Mouse (Mus musculus) liver, embryonic 14.5 days (tissue): ENCODE data around the gene Egln3. TPM values are rescaled to one million over a fixed set of nuclear protein-coding genes. Genes with fewer than 3 reads are reported as not detected.

Experiments
- ATAC-seq: fragments of 200-750 bp; cut with Nextera tagmentation; 2 replicates; pipeline ENCODE4 v1.8.0; 2017; ENCODE audit warnings: moderate number of reproducible peaks, mild to moderate bottlenecking, moderate library complexity; ENCODE audit not compliant: insufficient read depth
- DNase-seq, 3 experiments: peaks; one replicate each; pipeline ENCODE4 v3.0.0-alpha.2; 2012 to 2013; ENCODE audit warnings: low read depth in 3 of 3, low spot score in 3 of 3
- H3K27ac ChIP-seq: fragments of 300-500 bp; sonication (generic); 2 replicates; pipeline ENCODE4 v1.5.1; 2014; ENCODE audit warnings: moderate library complexity, mild to moderate bottlenecking, control low read depth, inconsistent platforms
- H3K27me3 ChIP-seq: fragments of 300-500 bp; sonication (generic); 2 replicates; pipeline ENCODE4 v1.6.1; 2014; ENCODE audit warnings: mild to moderate bottlenecking, low read length, moderate library complexity; ENCODE audit not compliant: control insufficient read depth, insufficient read depth
- H3K36me3 ChIP-seq: fragments of 300-500 bp; sonication (generic); replicated peaks from 2 replicates; pipeline ENCODE4 v1.6.1; 2014; ENCODE audit warnings: low read depth; ENCODE audit not compliant: control insufficient read depth, insufficient read depth
- H3K4me1 ChIP-seq, 2 experiments: fragments of 200-500 bp in 1 of 2; fragments of 300-500 bp in 1 of 2; sonication (generic) in 1 of 2; replicated peaks; 2 replicates each; pipeline ENCODE4 v1.6.1; 2012 to 2014; ENCODE audit warnings: antibody characterized with exemption in 1 of 2, inconsistent platforms in 1 of 2, low read length in 1 of 2; ENCODE audit not compliant: control insufficient read depth in 2 of 2, insufficient read depth in 2 of 2
- H3K4me2 ChIP-seq: fragments of 300-500 bp; sonication (generic); 2 replicates; pipeline ENCODE4 v1.6.1; 2014; ENCODE audit warnings: low read depth, mild to moderate bottlenecking, control low read depth, moderate library complexity
- H3K4me3 ChIP-seq, 2 experiments: fragments of 200-500 bp in 1 of 2; fragments of 300-500 bp in 1 of 2; sonication (generic) in 1 of 2; 2 replicates each; pipeline ENCODE4 v1.5.1; 2012 to 2014; ENCODE audit warnings: low read depth in 2 of 2, low read length in 2 of 2, mild to moderate bottlenecking in 2 of 2, control low read depth in 1 of 2, inconsistent platforms in 1 of 2, moderate library complexity in 1 of 2; ENCODE audit not compliant: insufficient read depth in 1 of 2
- H3K9ac ChIP-seq: fragments of 300-500 bp; sonication (generic); replicated peaks from 2 replicates; pipeline ENCODE4 v1.6.1; 2014; ENCODE audit warnings: mild to moderate bottlenecking, control low read depth, moderate library complexity
- H3K9me3 ChIP-seq: fragments of 300-500 bp; sonication (generic); 2 replicates; pipeline ENCODE4 v1.6.1; 2016; ENCODE audit warnings: low read length, mixed read lengths; ENCODE audit not compliant: control insufficient read depth
- CTCF ChIP-seq: IDR thresholded peaks from 2 replicates; pipeline ENCODE4 v1.5.1; 2016; ENCODE audit warnings: antibody characterized with exemption, low read depth, control low read depth
- EP300 ChIP-seq: IDR thresholded peaks from 2 replicates; pipeline ENCODE4 v1.6.1; 2016; ENCODE audit warnings: antibody characterized with exemption, low read depth
- WGBS: fragments of 180-500 bp; shearing (Covaris S2); extraction: QIAGEN DNeasy Blood & Tissue Kit; methylation state at CpG from one replicate; pipeline ENCODE4 v1.1.7; 2014; ENCODE audit not compliant: insufficient replicate concordance; 5-methylcytosine and 5-hydroxymethylcytosine counted together
- polyA plus RNA-seq, 2 experiments: library from polyadenylated mRNA; depleted of rRNA in 1 of 2; stranded (reverse) in 1 of 2; unstranded in 1 of 2; fragments of >200 nt; fragmentation: Nextera tagmentation in 1 of 2; extraction: Ambion mirVana in 1 of 2; gene quantifications; 2 replicates each; pipeline versions ENCODE4 v1.2.1 to v1.2.3; 2012 to 2014

Egln3 gene
- polyA plus RNA-seq, 2 experiments: 1.1 to 1.5 TPM

- Histone ChIP-seq H3K9me3 (no peaks in the 10 kb centered on the region), H3K4me3 (no peak overlapping the region), H3K4me1 (no peaks in the 10 kb centered on the region), H3K4me2 (no peak overlapping the region), H3K27ac (no peak overlapping the region), H3K9ac (no peak overlapping the region), H3K36me3 (no peaks in the 10 kb centered on the region), H3K27me3 (no peaks in the 10 kb centered on the region)
- 47% methylated on average over 4 of the region's 4 CpGs for WGBS
- no peak for ATAC-seq
- no peak for TF ChIP-seq EP300
- TF ChIP-seq CTCF: no peak
- DNase-seq: no peak
Measured at GRCm38 (mm10) chr12:54225610-54226009, 21.9 kb upstream of the Egln3 start.

DNA sequence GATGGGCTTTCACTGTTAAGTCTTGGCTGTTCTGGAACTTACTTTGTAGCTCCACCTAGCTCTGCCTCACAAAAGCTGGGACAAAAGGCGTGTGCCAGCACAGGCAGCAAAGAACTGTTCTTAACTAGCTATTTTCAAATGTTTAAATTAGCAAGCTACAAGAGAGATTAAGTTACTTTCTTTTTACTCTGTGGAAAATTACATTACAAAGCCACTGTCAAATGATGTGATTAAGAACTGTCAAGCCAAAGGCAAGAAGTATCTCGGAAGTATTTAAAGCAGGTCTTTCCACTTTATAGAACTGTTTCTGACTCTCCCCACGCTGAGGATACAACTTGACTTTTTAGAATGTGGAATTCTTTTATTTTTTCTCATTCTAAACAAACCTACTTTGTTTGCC lies 21.4 kb upstream of the Egln3 start:
- Histone ChIP-seq H3K27ac (no peak overlapping the region), H3K9ac (no peak overlapping the region), H3K4me3 (no peak overlapping the region), H3K4me1 (no peaks in the 10 kb centered on the region), H3K36me3 (no peaks in the 10 kb centered on the region), H3K9me3 (no peaks in the 10 kb centered on the region), H3K4me2 (no peak overlapping the region), H3K27me3 (no peaks in the 10 kb centered on the region)
- no peak for DNase-seq
- TF ChIP-seq CTCF (no peak), EP300 (no peak)
- WGBS: 48% methylated on average over 3 of the region's 3 CpGs
- ATAC-seq: no peak

DNA sequence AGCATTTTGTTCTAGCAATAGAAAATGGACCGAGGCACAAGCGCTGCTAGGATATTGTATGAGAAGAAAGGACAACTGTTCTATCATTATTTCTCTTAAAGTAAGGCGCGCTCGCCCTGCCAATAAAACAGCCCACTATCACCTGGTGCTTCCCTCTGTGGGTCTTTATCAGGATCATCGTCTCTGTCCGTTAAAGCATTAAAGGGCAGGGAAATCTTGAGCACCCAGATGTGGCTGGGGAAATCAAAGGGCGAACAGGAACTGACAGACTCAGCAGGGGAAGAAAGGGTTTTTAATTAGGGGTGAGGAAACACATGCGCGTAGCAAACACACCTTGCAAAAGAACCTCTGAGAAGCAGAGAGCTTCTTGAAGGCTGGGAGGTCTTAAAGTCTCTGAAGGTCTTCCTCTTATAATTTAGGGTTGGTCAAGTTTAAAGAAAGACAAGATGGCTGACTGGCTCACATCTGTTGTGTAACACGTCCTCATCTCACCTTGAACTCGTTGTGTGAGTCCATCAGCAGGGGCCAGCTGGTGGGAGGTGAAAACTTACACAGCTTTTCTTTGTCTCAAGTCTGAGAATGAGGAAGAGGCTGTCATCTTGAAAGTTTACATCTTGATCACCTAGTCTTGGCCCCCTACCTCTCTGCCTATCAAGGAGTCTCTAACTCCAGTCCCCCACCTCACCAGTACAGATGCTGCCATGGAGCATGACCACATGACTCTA lies 18.5 kb upstream of the Egln3 start:
- Histone ChIP-seq H3K27me3 (no peaks in the 10 kb centered on the region), H3K4me1 (no peaks in the 10 kb centered on the region), H3K4me3 (no peak overlapping the region), H3K9me3 (no peaks in the 10 kb centered on the region), H3K36me3 (no peaks in the 10 kb centered on the region), H3K27ac (no peak overlapping the region), H3K4me2 (no peak overlapping the region), H3K9ac (no peak overlapping the region)
- ATAC-seq: no peak
- TF ChIP-seq CTCF (no peak), EP300 (no peak)
- DNase-seq: no peak
- WGBS: 46% methylated on average over 12 of the region's 12 CpGs

DNA sequence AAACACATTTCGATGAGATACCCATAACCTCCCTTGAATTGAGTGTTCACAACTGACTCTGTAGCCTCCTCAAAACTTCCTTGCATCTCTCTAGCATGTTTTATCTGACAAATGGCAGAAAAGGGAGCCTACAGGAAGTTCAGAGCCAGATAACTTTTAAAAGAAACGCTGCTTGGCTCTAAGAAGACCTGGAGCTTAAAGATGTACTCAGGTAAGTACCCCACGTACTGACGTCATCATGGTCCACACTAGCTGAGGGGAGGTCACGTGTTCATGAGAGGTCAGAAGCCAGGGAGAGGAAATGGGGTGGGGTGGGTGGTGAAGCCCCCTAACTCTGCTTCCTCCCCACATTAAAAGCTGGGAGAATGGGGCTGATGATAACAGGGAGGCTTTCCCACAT lies 13.0 kb upstream of the Egln3 start:
- TF ChIP-seq EP300 (no peak), CTCF (no peak)

GRCm38 (mm10) chr12:54214426-54214825 lies 10.8 kb upstream of the Egln3 start:
- no peaks in the 10 kb centered on the region for H3K4me1 ChIP-seq
- no peaks in the 10 kb centered on the region for H3K36me3 ChIP-seq
- no peak overlapping the region for H3K4me3 ChIP-seq
- DNase-seq (no peak), ATAC-seq (no peak)
- H3K9ac ChIP-seq: no peak overlapping the region
- no peak overlapping the region for H3K27ac ChIP-seq
- H3K4me2 ChIP-seq: no peak overlapping the region
- H3K27me3 ChIP-seq: no peaks in the 10 kb centered on the region
- WGBS: 50% methylated on average over 6 of the region's 6 CpGs
- H3K9me3 ChIP-seq: no peaks in the 10 kb centered on the region
- no peak for TF ChIP-seq CTCF
- no peak for TF ChIP-seq EP300

More for the DNA sequence above, 13.0 kb upstream of the Egln3 start:
- 28% methylated on average over 5 of the region's 5 CpGs for WGBS
- H3K4me2 ChIP-seq: no peak overlapping the region
- no peaks in the 10 kb centered on the region for H3K27me3 ChIP-seq
- H3K36me3 ChIP-seq: no peaks in the 10 kb centered on the region
- no peak overlapping the region for H3K9ac ChIP-seq
- H3K27ac ChIP-seq: no peak overlapping the region
- DNase-seq (no peak), ATAC-seq (no peak)
- no peaks in the 10 kb centered on the region for H3K9me3 ChIP-seq
- no peaks in the 10 kb centered on the region for H3K4me1 ChIP-seq
- H3K4me3 ChIP-seq: no peak overlapping the region
